Mouse (Mus musculus) hindbrain, embryonic 12.5 days (tissue): ENCODE data around the gene Sh2d2a. TPM values are rescaled to one million over a fixed set of nuclear protein-coding genes. Genes with fewer than 3 reads are reported as not detected.
A peak's percentile ranks its signal among the peaks of the same experiment; 100 is the strongest.
"Not testable (repeated sequence)": the region's sequence is repeated elsewhere in the genome, so short reads cannot be mapped to it uniquely, and the experiment has no call there.

Experiments
- ATAC-seq: fragments of 200-750 bp; cut with Nextera tagmentation; 2 replicates; pipeline ENCODE4 v1.8.0; 2017; ENCODE audit warnings: moderate TSS enrichment; ENCODE audit not compliant: low FRiP score
- H3K27ac ChIP-seq: fragments of 300-500 bp; sonication (generic); 2 replicates; pipeline ENCODE4 v1.5.1; 2016; ENCODE audit warnings: mild to moderate bottlenecking
- H3K27me3 ChIP-seq: fragments of 300-500 bp; sonication (generic); 2 replicates; pipeline ENCODE4 v1.6.1; 2016; ENCODE audit warnings: mild to moderate bottlenecking
- H3K36me3 ChIP-seq: fragments of 300-500 bp; sonication (generic); 2 replicates; pipeline ENCODE4 v1.6.1; 2016; ENCODE audit warnings: mild to moderate bottlenecking
- H3K4me1 ChIP-seq: fragments of 300-500 bp; sonication (generic); 2 replicates; pipeline ENCODE4 v1.6.1; 2016
- H3K4me2 ChIP-seq: fragments of 300-500 bp; sonication (generic); replicated peaks from 2 replicates; pipeline ENCODE4 v1.6.1; 2016; ENCODE audit warnings: mild to moderate bottlenecking
- H3K4me3 ChIP-seq: fragments of 300-500 bp; sonication (generic); 2 replicates; pipeline ENCODE4 v1.5.1; 2016; ENCODE audit warnings: mild to moderate bottlenecking
- H3K9ac ChIP-seq: fragments of 300-500 bp; sonication (generic); 2 replicates; pipeline ENCODE4 v1.6.1; 2016; ENCODE audit warnings: mild to moderate bottlenecking, moderate library complexity
- H3K9me3 ChIP-seq: fragments of 300-500 bp; sonication (generic); replicated peaks from 2 replicates; pipeline ENCODE4 v1.6.1; 2016; ENCODE audit warnings: mild to moderate bottlenecking
- WGBS: fragments of 180-500 bp; shearing (Covaris S2); methylation state at CpG from one replicate; pipeline ENCODE4 v1.1.7; 2016; 5-methylcytosine and 5-hydroxymethylcytosine counted together
- polyA plus RNA-seq: library from polyadenylated mRNA; unstranded; fragments of >200 nt; fragmentation: Nextera tagmentation; extraction: Ambion mirVana; gene quantifications from 2 replicates; pipeline ENCODE4 v1.2.1, GENCODE M21; 2016

Gene Sh2d2a
- polyA plus RNA-seq, 1 experiment from 2014 or later, result not detected

DNA sequence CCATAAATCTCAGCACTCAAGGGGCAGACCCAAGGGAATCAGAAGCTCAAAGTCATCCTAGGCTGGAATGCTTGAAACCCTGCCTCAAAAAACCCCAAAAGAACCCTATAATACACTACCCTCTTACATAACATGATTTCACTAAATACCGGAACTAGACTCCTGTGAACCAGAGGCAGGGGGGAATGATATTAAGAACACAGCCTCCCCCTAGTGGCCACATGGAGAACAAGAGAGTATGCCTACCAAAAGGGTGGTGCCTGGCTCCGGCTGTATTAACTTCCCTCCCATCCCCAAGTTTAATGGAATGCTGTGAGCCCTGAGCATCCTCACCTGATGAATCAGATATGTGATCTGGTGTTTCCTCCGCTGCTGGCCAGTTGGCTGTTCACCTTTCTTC, 13.3 kb downstream of the Sh2d2a start:
- Histone ChIP-seq H3K9ac (no peak overlapping the region), H3K36me3 (peaks cover 76% of the 10 kb centered on the region), H3K27me3 (no peaks in the 10 kb centered on the region), H3K4me2 (no peak overlapping the region), H3K9me3 (no peaks in the 10 kb centered on the region), H3K27ac (no peak overlapping the region), H3K4me3 (no peak overlapping the region), H3K4me1 (no peaks in the 10 kb centered on the region)
- no peak; the same call in 1 of the 2 replicates for ATAC-seq
- WGBS, result 35% methylated on average over 3 of the region's 3 CpGs

DNA sequence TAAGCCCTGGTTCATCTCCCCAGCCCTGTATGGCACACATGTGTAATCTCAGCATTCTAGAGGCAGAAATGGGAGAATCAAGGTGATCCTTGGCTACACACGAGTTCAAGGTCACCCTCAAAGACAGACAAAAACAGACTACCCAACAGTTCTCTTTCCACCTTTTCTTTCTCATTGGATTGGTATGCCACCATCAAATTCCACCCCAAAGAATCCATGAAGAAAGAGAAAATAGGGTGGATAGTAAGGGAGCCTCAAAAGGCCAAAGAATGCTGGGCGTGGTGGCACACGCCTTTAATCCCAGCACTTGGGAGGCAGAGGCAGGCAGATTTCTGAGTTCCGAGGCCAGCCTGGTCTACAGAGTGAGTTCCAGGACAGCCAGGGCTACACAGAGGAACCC, 17.6 kb downstream of the Sh2d2a start:
- not testable (repeated sequence) for H3K27me3 ChIP-seq, H3K27ac ChIP-seq, H3K4me3 ChIP-seq, H3K9ac ChIP-seq, ATAC-seq, H3K9me3 ChIP-seq, H3K4me1 ChIP-seq, H3K4me2 ChIP-seq
- WGBS, result 94% methylated on average over 4 of the region's 4 CpGs
- peaks cover 86% of the 10 kb centered on the region for H3K36me3 ChIP-seq

DNA sequence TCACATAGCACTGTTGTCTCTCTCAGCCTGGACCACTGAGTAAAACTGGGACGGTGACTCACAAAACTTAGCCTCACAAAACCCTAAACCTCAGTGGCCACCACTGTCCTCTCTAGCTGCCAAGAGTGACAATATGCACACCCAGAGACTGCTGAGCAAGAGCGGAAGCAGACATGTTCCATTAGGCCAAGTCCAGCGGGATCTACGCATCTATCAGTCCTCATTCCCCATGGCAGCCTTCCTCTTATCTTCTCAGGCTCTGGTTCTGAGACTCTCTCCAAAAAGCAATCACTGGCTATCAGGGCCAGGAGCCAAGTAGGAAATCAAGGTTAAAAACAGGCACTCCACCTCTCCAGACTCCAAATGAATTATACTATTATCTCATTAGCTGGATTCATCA, 31.2 kb downstream of the Sh2d2a start:
- H3K4me3 ChIP-seq, result no peak overlapping the region
- no peaks in the 10 kb centered on the region for H3K27me3 ChIP-seq
- no peak overlapping the region for H3K4me2 ChIP-seq
- H3K9me3 ChIP-seq, result no peaks in the 10 kb centered on the region
- no peak overlapping the region for H3K27ac ChIP-seq
- peaks cover 15% of the 10 kb centered on the region for H3K36me3 ChIP-seq
- WGBS, result 97% methylated on average over 4 of the region's 4 CpGs
- H3K9ac ChIP-seq, result no peak overlapping the region
- 0 out of 2 replicates have a peak, but pooled peaks cover 3% of the 10 kb centered on the region for H3K4me1 ChIP-seq
- no peak for ATAC-seq

- Histone ChIP-seq H3K4me3 (peak overlapping the region; percentile 99), H3K4me2 (peak overlapping the region; percentile 87), H3K9ac (peak overlapping the region; percentile 97), H3K9me3 (no peaks in the 10 kb centered on the region), H3K36me3 (peaks cover 10% of the 10 kb centered on the region), H3K27me3 (no peaks in the 10 kb centered on the region), H3K27ac (no peak overlapping the region), H3K4me1 (peaks cover 20% of the 10 kb centered on the region)
- ATAC-seq, result no peak
- WGBS, result 10% methylated on average over 3 of the region's 3 CpGs
These were observed 37.7 kb downstream of the Sh2d2a start for GRCm38 (mm10) chr3:87884291-87884690.

DNA sequence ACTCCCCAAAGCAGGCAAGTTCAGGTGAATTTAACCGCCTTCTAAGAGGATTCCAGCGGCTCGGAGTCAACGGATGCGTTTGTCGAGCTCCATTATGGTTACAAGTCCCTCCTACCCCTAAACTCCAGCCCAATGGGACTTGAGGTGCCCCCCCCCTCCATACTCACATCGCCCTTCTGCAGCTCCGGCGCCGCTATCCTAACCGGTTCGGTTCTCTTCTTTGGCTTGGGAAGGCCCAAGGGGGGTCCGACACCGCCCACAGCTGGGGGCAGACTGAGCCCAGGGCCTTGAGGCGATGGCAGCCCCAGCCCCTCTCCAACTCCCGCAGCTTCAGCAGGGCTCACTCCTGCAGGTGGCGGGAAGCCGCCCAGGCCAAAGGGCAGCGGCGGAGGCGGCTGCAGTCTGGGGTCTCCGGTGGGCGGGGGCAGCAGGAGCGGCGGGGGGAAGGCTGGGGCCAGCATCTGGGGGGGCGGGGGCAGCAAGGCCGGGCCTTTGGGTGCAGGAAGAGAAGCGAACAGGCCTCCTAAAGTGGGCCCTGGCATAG, 38.2 kb downstream of the Sh2d2a start:
- H3K27ac ChIP-seq, result peak overlapping the region; percentile 81
- WGBS, result under 1% methylated on average over 24 of the region's 28 CpGs
- H3K27me3 ChIP-seq, result no peaks in the 10 kb centered on the region
- peaks cover 8% of the 10 kb centered on the region for H3K36me3 ChIP-seq
- peaks cover 20% of the 10 kb centered on the region for H3K4me1 ChIP-seq
- H3K9ac ChIP-seq, result peak overlapping the region; percentile 97
- H3K4me3 ChIP-seq, result peak overlapping the region; percentile 99
- no peaks in the 10 kb centered on the region for H3K9me3 ChIP-seq
- peak; percentile 17 for ATAC-seq
- H3K4me2 ChIP-seq, result peak overlapping the region; percentile 87

GRCm38 (mm10) chr3:87885281-87886003, 38.9 kb downstream of the Sh2d2a start, which contains the start of gene Prcc:
Prcc (minus strand) TSS chr3:87885608.
- ATAC-seq, result peak; percentile 99
- peak within 1 kb of the TSS; percentile 99 for H3K4me3 ChIP-seq
- no peaks in the 10 kb centered on the region for H3K27me3 ChIP-seq
- peak within 1 kb of the TSS; percentile 81 for H3K27ac ChIP-seq
- peaks cover 3% of the 10 kb centered on the region for H3K36me3 ChIP-seq
- H3K4me2 ChIP-seq, result peak within 1 kb of the TSS; percentile 87
- under 1% methylated on average over 33 of the region's 33 CpGs for WGBS
- peaks cover 20% of the 10 kb centered on the region for H3K4me1 ChIP-seq
- no peaks in the 10 kb centered on the region for H3K9me3 ChIP-seq
- H3K9ac ChIP-seq, result peak within 1 kb of the TSS; percentile 97

- Histone ChIP-seq H3K4me2 (peak overlapping the region; percentile 48), H3K27me3 (no peaks in the 10 kb centered on the region), H3K27ac (no peak overlapping the region), H3K9ac (0 out of 2 replicates have a peak overlapping the region, but pooled peaks have one; percentile 35), H3K36me3 (no peaks in the 10 kb centered on the region), H3K9me3 (no peaks in the 10 kb centered on the region), H3K4me1 (peaks cover 20% of the 10 kb centered on the region), H3K4me3 (peak overlapping the region; percentile 99)
- peak; percentile 36; the same call in 1 of the 2 replicates for ATAC-seq
- WGBS, result 14% methylated on average over 10 of the region's 10 CpGs
These were observed 39.4 kb downstream of the Sh2d2a start for GRCm38 (mm10) chr3:87886004-87886365.

- Histone ChIP-seq H3K4me2 (peak overlapping the region; percentile 48), H3K36me3 (no peaks in the 10 kb centered on the region), H3K27ac (no peak overlapping the region), H3K4me1 (peaks cover 20% of the 10 kb centered on the region), H3K9ac (no peak overlapping the region), H3K27me3 (no peaks in the 10 kb centered on the region), H3K4me3 (peak overlapping the region; percentile 99; the same call in 1 of the 2 replicates), H3K9me3 (no peaks in the 10 kb centered on the region)
- ATAC-seq, result no peak
- WGBS, result 86% methylated on average over 6 of the region's 6 CpGs
These were observed 39.9 kb downstream of the Sh2d2a start for GRCm38 (mm10) chr3:87886416-87886815.

DNA sequence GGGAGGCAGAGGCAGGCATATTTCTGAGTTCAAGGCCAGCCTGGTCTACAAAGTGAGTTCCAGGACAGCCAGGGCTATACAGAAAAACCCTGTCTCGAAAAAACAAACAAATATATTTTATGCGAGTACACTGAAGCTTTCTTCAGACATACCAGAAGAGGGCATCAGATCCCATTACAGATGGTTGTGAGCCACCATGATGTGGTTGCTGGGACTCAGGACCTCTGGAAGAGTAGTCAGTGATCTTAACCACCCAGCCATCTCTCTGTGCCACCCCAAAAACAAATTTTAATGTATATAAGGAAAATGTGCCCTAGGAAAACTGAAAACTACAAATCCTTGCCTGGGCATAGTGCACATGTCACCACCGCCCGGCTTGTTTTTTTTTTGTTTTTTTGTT, 40.8 kb downstream of the Sh2d2a start:
- peaks cover 19% of the 10 kb centered on the region for H3K4me1 ChIP-seq
- ATAC-seq, H3K4me2 ChIP-seq, H3K36me3 ChIP-seq, H3K9ac ChIP-seq, H3K9me3 ChIP-seq, H3K27me3 ChIP-seq, H3K27ac ChIP-seq, H3K4me3 ChIP-seq: not testable (repeated sequence)
- 82% methylated on average over 4 of the region's 4 CpGs for WGBS

GRCm38 (mm10) chr3:87891481-87891880, 44.9 kb downstream of the Sh2d2a start:
- 51% methylated on average over 3 of the region's 3 CpGs for WGBS
- H3K27ac ChIP-seq, result no peak overlapping the region
- no peak overlapping the region for H3K9ac ChIP-seq
- H3K27me3 ChIP-seq, result no peaks in the 10 kb centered on the region
- no peak for ATAC-seq
- H3K9me3 ChIP-seq, result no peaks in the 10 kb centered on the region
- no peaks in the 10 kb centered on the region for H3K36me3 ChIP-seq
- no peak overlapping the region for H3K4me2 ChIP-seq
- no peaks in the 10 kb centered on the region for H3K4me1 ChIP-seq
- no peak overlapping the region for H3K4me3 ChIP-seq

DNA sequence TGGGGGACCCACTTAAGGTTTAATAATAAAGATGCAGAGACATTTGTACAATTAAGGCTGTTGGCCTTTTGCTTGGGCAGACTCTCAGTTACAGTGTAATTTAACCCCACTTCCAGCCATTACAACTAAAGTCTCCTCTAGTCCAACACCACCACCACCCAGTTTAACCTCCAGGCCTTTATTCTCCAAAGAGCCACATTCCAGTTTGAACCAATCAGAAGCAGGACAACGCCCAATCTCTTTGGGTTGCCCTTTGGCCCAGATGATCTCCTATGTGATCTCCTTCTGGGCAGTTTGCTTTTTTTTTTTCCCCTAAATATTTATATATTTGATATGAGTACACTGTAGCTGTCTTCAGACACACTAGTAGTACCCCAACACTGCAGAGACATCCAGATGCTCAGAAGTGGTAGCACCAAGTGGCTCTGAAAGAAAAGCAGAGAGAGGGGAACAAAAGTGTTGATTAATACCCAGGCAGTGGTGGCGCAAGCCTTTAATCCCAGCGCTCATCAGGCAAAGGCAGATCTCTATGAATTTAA, 46.9 kb downstream of the Sh2d2a start:
- Histone ChIP-seq H3K9ac (no peak overlapping the region), H3K4me2 (no peak overlapping the region), H3K36me3 (no peaks in the 10 kb centered on the region), H3K4me1 (no peaks in the 10 kb centered on the region), H3K4me3 (no peak overlapping the region), H3K27ac (no peak overlapping the region), H3K27me3 (no peaks in the 10 kb centered on the region), H3K9me3 (no peaks in the 10 kb centered on the region)
- ATAC-seq, result no peak
- 77% methylated on average over 3 of the region's 3 CpGs for WGBS

GRCm38 (mm10) chr3:87899266-87899665, 52.7 kb downstream of the Sh2d2a start:
- H3K4me2 ChIP-seq, result no peak overlapping the region
- H3K4me3 ChIP-seq, result no peak overlapping the region
- no peak overlapping the region for H3K9ac ChIP-seq
- no peak overlapping the region for H3K27ac ChIP-seq
- H3K4me1 ChIP-seq, result no peaks in the 10 kb centered on the region
- 73% methylated on average over 3 of the region's 3 CpGs for WGBS
- H3K27me3 ChIP-seq, result no peaks in the 10 kb centered on the region
- no peaks in the 10 kb centered on the region for H3K36me3 ChIP-seq
- no peak for ATAC-seq
- H3K9me3 ChIP-seq, result no peaks in the 10 kb centered on the region
